Mouse (Mus musculus): ENCODE data around the gene Scn3a. TPM values are rescaled to one million over a fixed set of nuclear protein-coding genes. Genes with fewer than 3 reads are reported as not detected.

Scn3a gene
- polyA plus RNA-seq (2015; fragmentation: Illumina TruSeq; extraction: RNeasy Lipid Tissue Mini Kit (QIAGEN cat#74804); ENCODE audit: insufficient read depth, low replicate concordance): 1.5 TPM

DNA sequence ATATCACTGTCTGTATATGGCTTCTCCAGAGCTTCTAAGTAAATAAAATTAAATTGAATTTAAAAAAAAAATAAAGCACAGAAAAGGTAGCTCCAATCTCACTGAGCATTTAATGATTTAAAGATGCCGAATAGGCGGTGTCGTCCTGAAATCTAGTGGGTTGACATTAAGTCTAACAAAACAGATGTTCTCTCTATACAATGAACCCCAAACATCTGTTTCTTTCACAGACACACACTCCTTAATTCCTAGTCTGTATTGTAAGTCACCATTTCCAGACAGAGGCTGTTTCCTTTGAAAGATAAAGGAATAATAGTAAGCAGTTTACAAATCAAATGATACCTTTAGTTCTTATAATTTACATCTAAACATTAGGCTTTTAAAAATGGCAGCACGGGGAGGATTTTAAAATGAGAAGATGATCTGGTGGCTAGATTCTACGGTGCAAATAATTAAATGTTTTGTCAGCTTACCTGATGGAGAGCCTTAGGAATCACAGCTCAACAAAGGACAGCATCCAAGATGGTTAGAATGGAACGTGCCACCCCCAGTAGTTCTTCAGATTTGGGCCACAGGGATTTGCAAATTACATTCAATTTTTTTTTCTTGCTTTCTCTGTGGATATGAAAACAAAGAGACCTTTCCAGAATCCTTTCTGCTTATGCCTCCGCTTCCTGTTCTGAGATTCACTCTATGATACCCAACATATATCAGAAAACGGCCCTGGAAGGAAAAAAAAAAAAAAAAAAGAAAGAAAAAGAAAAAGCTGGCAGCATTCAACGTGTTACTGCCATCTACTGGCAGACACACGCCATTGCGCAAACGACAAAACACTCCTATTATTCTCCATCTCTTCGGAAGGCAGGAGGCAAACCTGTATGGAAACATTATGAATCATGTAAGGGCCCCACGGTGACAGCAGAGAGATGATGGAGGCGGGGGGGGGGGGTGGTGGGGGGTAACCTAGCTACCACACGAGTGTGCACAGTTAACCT lies at the start of gene Scn3a:
Gene Scn3a, minus strand, starts transcription at position 835 of the 995 bp plus-strand sequence.

Other genes starting within 250 kb of the Scn3a start
- 0.41 TPM for gene Slc38a11, start 203.6 kb downstream of the Scn3a start, polyA plus RNA-seq (2015; fragmentation: Illumina TruSeq; extraction: RNeasy Lipid Tissue Mini Kit (QIAGEN cat#74804); ENCODE audit: insufficient read depth, low replicate concordance)
- gene Scn2a, start 53.1 kb upstream of the Scn3a start, polyA plus RNA-seq (2015; fragmentation: Illumina TruSeq; extraction: RNeasy Lipid Tissue Mini Kit (QIAGEN cat#74804); ENCODE audit: insufficient read depth, low replicate concordance): 0.10 TPM